Mouse (Mus musculus) cerebellum, adult 2 months (tissue): ENCODE results near the gene Olfr305. TPM values are rescaled to one million over a fixed set of nuclear protein-coding genes. Genes with fewer than 3 reads are reported as not detected.

Experiments
- DNase-seq, 2 experiments: peaks; one replicate each; pipeline ENCODE4 v3.0.0; 2021
- H3K27ac ChIP-seq: fragments of 200-500 bp; 2 replicates; pipeline ENCODE4 v1.5.1; 2012; ENCODE audit warnings: low read length, control low read depth, inconsistent platforms; ENCODE audit not compliant: insufficient read depth
- H3K27me3 ChIP-seq: fragments of 200-500 bp; 2 replicates; pipeline ENCODE4 v1.6.1; 2012; ENCODE audit warnings: inconsistent platforms, mild to moderate bottlenecking, low read length, moderate library complexity; ENCODE audit not compliant: control insufficient read depth, insufficient read depth
- H3K4me1 ChIP-seq: fragments of 200-500 bp; 2 replicates; pipeline ENCODE4 v1.6.1; 2011; ENCODE audit warnings: low read length; ENCODE audit not compliant: control insufficient read depth, insufficient read depth
- H3K4me3 ChIP-seq: fragments of 200-500 bp; replicated peaks from 2 replicates; pipeline ENCODE3; 2011; ENCODE audit warnings: mild to moderate bottlenecking, low read depth, low read length, control low read depth; ENCODE audit not compliant: insufficient read depth
- CTCF ChIP-seq: fragments of 200-500 bp; IDR thresholded peaks from 2 replicates; pipeline ENCODE4 v1.5.1; 2011; ENCODE audit warnings: low read depth, mild to moderate bottlenecking, control low read depth, low read length, moderate library complexity, borderline replicate concordance; ENCODE audit not compliant: insufficient read depth
- POLR2A ChIP-seq: fragments of 200-500 bp; IDR thresholded peaks from 2 replicates; pipeline ENCODE4 v1.6.1; 2011; ENCODE audit warnings: low read length, control low read depth, borderline replicate concordance; ENCODE audit not compliant: insufficient read depth
- WGBS: fragments of 180-500 bp; shearing (Covaris S2); methylation state at CpG from one replicate; pipeline ENCODE4 v1.1.7; 2018; 5-methylcytosine and 5-hydroxymethylcytosine counted together
- polyA plus RNA-seq: library from polyadenylated mRNA; depleted of rRNA; stranded (reverse); fragments of >200 nt; gene quantifications from 2 replicates; pipeline ENCODE4 v1.2.3, GENCODE M21; 2012; rRNA removed

Olfr305 gene
- polyA plus RNA-seq, 1 experiment: not detected

DNA sequence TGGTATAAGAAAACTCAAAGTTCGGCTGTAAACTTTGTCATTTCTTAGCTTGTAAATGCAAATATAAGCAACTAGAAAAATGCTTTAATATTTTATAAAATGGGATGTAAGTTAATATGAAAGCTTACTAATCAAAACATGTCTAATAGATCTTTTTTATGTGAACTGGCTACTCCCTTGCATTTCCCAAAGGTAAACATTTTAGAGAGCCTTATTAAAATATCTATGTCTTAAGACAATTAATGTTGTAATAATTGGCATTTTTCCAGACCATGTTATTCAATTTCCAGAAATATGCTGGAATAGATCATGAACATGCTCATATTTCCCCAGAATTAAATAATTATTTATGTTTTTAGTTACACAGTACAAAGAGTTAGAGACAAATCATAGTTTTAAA lies 29.2 kb downstream of the Olfr305 start, which contains the start of gene Olfr307:
Olfr307 (minus strand) TSS at position 101 of the 400 bp plus-strand sequence.
- WGBS: 57% methylated on average over 1 of the region's 1 CpGs
- DNase-seq: no peak
- TF ChIP-seq CTCF: no peak
- TF ChIP-seq POLR2A: no peak
- H3K4me3 ChIP-seq: no peak within 1 kb of the TSS
- no peak within 1 kb of the TSS for H3K27ac ChIP-seq
- no peaks in the 10 kb centered on the region for H3K4me1 ChIP-seq
- no peaks in the 10 kb centered on the region for H3K27me3 ChIP-seq

DNA sequence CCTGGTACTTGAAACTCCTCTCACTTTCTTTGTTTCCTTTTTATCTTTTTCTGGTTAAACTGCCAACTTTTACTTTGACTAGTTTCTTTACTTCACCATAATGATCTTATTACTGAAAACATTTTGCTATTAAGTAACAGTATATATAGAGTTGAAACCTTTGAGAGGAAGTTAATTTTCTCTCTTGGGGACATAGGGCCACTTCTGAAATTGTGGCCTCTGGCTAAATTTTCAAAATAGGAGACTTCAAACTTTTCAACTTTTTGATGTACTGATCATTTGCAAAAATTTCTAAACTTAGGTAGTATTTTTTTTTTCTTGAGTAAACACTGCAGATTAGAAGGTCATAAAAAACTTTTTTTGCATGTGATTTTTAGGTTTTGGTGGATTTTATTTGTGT lies 41.2 kb downstream of the Olfr305 start, which contains the start of gene Olfr308:
Olfr308 (minus strand) TSS at position 101 of the 400 bp plus-strand sequence.
- Histone ChIP-seq H3K27me3 (no peaks in the 10 kb centered on the region), H3K27ac (no peak within 1 kb of the TSS), H3K4me3 (no peak within 1 kb of the TSS), H3K4me1 (no peaks in the 10 kb centered on the region)
- TF ChIP-seq POLR2A (no peak), CTCF (no peak)
- no peak for DNase-seq

DNA sequence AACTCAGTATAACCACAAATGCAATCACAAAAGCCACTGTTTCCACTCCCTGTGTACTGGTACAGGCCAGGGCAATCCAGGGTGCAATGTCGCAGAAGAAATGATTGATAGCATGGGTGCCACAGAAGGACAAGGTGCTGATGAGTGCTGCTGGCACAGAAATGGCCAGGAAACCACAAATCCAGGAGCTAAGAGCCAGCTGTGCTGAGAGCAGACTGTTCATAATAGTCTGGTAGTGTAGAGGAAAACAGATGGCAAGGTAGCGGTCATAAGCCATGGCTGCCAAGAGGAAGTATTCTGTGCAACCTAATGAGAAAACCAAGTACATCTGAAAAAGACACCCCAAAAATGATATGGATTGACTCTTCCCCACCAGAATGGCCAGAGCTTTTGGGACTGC lies 45.4 kb downstream of the Olfr305 start:
- H3K4me1 ChIP-seq: no peaks in the 10 kb centered on the region
- WGBS: 48% methylated on average over 2 of the region's 2 CpGs
- TF ChIP-seq POLR2A (no peak), CTCF (no peak)

GRCm38 (mm10) chr7:86313608-86314007 lies 53.1 kb downstream of the Olfr305 start, which contains the start of gene Olfr309:
TSS of gene Olfr309 (minus strand) at chr7:86313708.
- H3K4me1 ChIP-seq: no peaks in the 10 kb centered on the region
- DNase-seq: no peak
- H3K4me3 ChIP-seq: no peak within 1 kb of the TSS
- no peak within 1 kb of the TSS for H3K27ac ChIP-seq
- TF ChIP-seq CTCF (no peak), POLR2A (no peak)
- 67% methylated on average over 2 of the region's 2 CpGs for WGBS
- H3K27me3 ChIP-seq: no peaks in the 10 kb centered on the region

More for the DNA sequence above, 45.4 kb downstream of the Olfr305 start:
- Histone ChIP-seq H3K27me3 (no peaks in the 10 kb centered on the region), H3K27ac (no peak overlapping the region), H3K4me3 (no peak overlapping the region)
- no peak for DNase-seq

Other genes with a start within 250 kb of the Olfr305 start
- gene Vmn2r75, start 195.2 kb downstream of the Olfr305 start, polyA plus RNA-seq: not detected in 2 replicates
- gene Vmn2r76, start 120.6 kb downstream of the Olfr305 start, polyA plus RNA-seq: not detected in 2 replicates
- gene Olfr310, start 89.8 kb downstream of the Olfr305 start, polyA plus RNA-seq: not detected in 2 replicates
- not detected in 2 replicates for gene Olfr309, start 53.2 kb downstream of the Olfr305 start, polyA plus RNA-seq
- gene Olfr308, start 41.3 kb downstream of the Olfr305 start, polyA plus RNA-seq: not detected in 2 replicates
- not detected in 2 replicates for gene Olfr307, start 29.3 kb downstream of the Olfr305 start, polyA plus RNA-seq
- not detected in 2 replicates for gene Olfr304, start 19.7 kb upstream of the Olfr305 start, polyA plus RNA-seq
- gene Olfr303, start 30.9 kb upstream of the Olfr305 start, polyA plus RNA-seq: not detected in 2 replicates
- not detected in 2 replicates for gene Olfr301, start 36.9 kb upstream of the Olfr305 start, polyA plus RNA-seq
- gene Olfr299, start 93.0 kb upstream of the Olfr305 start, polyA plus RNA-seq: not detected in 2 replicates
- not detected in 2 replicates for gene Olfr298, start 125.6 kb upstream of the Olfr305 start, polyA plus RNA-seq
- gene Olfr297, start 153.0 kb upstream of the Olfr305 start, polyA plus RNA-seq: not detected in 2 replicates
- not detected in 2 replicates for gene Olfr295, start 216.9 kb upstream of the Olfr305 start, polyA plus RNA-seq
- not detected in 2 replicates for gene Olfr294, start 249.7 kb upstream of the Olfr305 start, polyA plus RNA-seq